7 mouse cellular contexts compared by ENCODE assay signal in genomic region chr5:24749731-24750130, GRCm38 (mm10). TPM values are rescaled to one million over a fixed set of nuclear protein-coding genes. Genes with fewer than 3 reads are reported as not detected.
DNase-seq lines count a peak whose midpoint lies in the region; ATAC-seq lines count a peak whose summit lies in the region.

No protein-coding gene starts in this region.

- WGBS in heart, embryonic 15.5 days, result 63% methylated on average over 5 of the region's 5 CpGs
- 65% methylated on average over 5 of the region's 5 CpGs for WGBS in liver, embryonic 15.5 days (ENCODE audit: insufficient replicate concordance)

- no peaks in the 10 kb centered on the region for H3K36me3 ChIP-seq in megakaryocyte, embryonic 14.5 days (replicated peaks; ENCODE audit: low read length)
- no peaks in the 10 kb centered on the region for H3K36me3 ChIP-seq in heart, embryonic 15.5 days
- H3K36me3 ChIP-seq in liver, embryonic 15.5 days (replicated peaks), result no peaks in the 10 kb centered on the region

- peak overlapping the region; percentile 89; the same call in 1 of the 2 replicates for H3K27ac ChIP-seq in heart, embryonic 15.5 days
- H3K27ac ChIP-seq in liver, embryonic 15.5 days (replicated peaks), result no peak overlapping the region

- no peaks in the 10 kb centered on the region for H3K9me3 ChIP-seq in megakaryocyte, embryonic 14.5 days
- no peaks in the 10 kb centered on the region for H3K9me3 ChIP-seq in heart, embryonic 15.5 days (replicated peaks)
- no peaks in the 10 kb centered on the region for H3K9me3 ChIP-seq in liver, embryonic 15.5 days (replicated peaks)

- H3K27me3 ChIP-seq in megakaryocyte, embryonic 14.5 days (replicated peaks), result peaks cover 33% of the 10 kb centered on the region
- no peaks in the 10 kb centered on the region for H3K27me3 ChIP-seq in heart, embryonic 15.5 days
- peaks cover 25% of the 10 kb centered on the region for H3K27me3 ChIP-seq in liver, embryonic 15.5 days

- peak overlapping the region; percentile 74 for H3K4me2 ChIP-seq in heart, embryonic 15.5 days
- peak overlapping the region; percentile 88; the same call in 1 of the 2 replicates for H3K4me2 ChIP-seq in liver, embryonic 15.5 days

- ATAC-seq in megakaryocyte, adult 5-6 weeks (ENCODE audit: poor library complexity, severe bottlenecking), result no peak
- ATAC-seq in heart, embryonic 15.5 days (replicated peaks; ENCODE audit: insufficient number of reproducible peaks, insufficient read depth, low FRiP score, low read depth), result no peak
- no peak for ATAC-seq in liver, embryonic 15.5 days (ENCODE audit: insufficient read depth)

- H3K4me3 ChIP-seq in megakaryocyte, embryonic 14.5 days (replicated peaks), result peak overlapping the region; percentile 95
- H3K4me3 ChIP-seq in heart, embryonic 15.5 days, result peak overlapping the region; percentile 53
- 0 out of 2 replicates have a peak overlapping the region, but pooled peaks have one; percentile 60 for H3K4me3 ChIP-seq in liver, embryonic 15.5 days (replicated peaks)

- DNase-seq in adrenal gland, postnatal 10 days, result no peak
- DNase-seq in adrenal gland, postnatal 36 days, result no peak
- no peak for DNase-seq in gastrocnemius, adult 8-10 months (ENCODE audit: low spot score in 2 of 2)

- peak overlapping the region; percentile 70; the same call in 1 of the 2 replicates for H3K9ac ChIP-seq in heart, embryonic 15.5 days
- H3K9ac ChIP-seq in liver, embryonic 15.5 days, result no peak overlapping the region

- peaks cover 61% of the 10 kb centered on the region for H3K4me1 ChIP-seq in megakaryocyte, embryonic 14.5 days
- H3K4me1 ChIP-seq in heart, embryonic 15.5 days (replicated peaks), result peaks cover 29% of the 10 kb centered on the region
- peaks cover 20% of the 10 kb centered on the region for H3K4me1 ChIP-seq in liver, embryonic 15.5 days (replicated peaks)

RNA-seq across cellular contexts. Expression of gene Crygn, which starts 8.1 kb away (rescaled TPM):
- not detected in 2 replicates for polyA plus RNA-seq in megakaryocyte, embryonic 14.5 days (2012; ENCODE audit: insufficient read depth, low replicate concordance)
- total RNA-seq in megakaryocyte, adult 5-6 weeks (2015), result 2.3 and 3.7 TPM in 2 replicates
- total RNA-seq in megakaryocyte, adult 5-6 weeks (2017), result not detected in 2 replicates
- polyA plus RNA-seq in heart, embryonic 15.5 days (2015; fragmentation: Nextera tagmentation; extraction: Ambion mirVana), result 2.5 TPM in 1 of 2 replicates, not detected in the other
- polyA plus RNA-seq in liver, embryonic 15.5 days (2015; fragmentation: Nextera tagmentation; extraction: Ambion mirVana), result not detected in 2 replicates
- total RNA-seq in adrenal gland, postnatal 10 days (2021), result not detected
- total RNA-seq in adrenal gland, postnatal 36 days (2021), result 1 to 10 TPM in 1 of 2 experiments, not detected in 1; 2.1 TPM
- total RNA-seq in gastrocnemius, adult 8-10 months (2022), result not detected

RNA-seq across cellular contexts. Expression of gene Wdr86, which starts 19.2 kb away (rescaled TPM):
- polyA plus RNA-seq in megakaryocyte, embryonic 14.5 days (2012; ENCODE audit: insufficient read depth, low replicate concordance), result not detected in 2 replicates
- total RNA-seq in megakaryocyte, adult 5-6 weeks (2015), result 0.18 TPM in 1 of 2 replicates, not detected in the other
- total RNA-seq in megakaryocyte, adult 5-6 weeks (2017), result 0.12 and 0.55 TPM in 2 replicates
- polyA plus RNA-seq in heart, embryonic 15.5 days (2015; fragmentation: Nextera tagmentation; extraction: Ambion mirVana), result 4.6 and 8.1 TPM in 2 replicates
- 1.1 and 1.5 TPM in 2 replicates for polyA plus RNA-seq in liver, embryonic 15.5 days (2015; fragmentation: Nextera tagmentation; extraction: Ambion mirVana)
- 1 to 10 TPM; 3.9 to 4.5 TPM for total RNA-seq in adrenal gland, postnatal 10 days (2021)
- total RNA-seq in adrenal gland, postnatal 36 days (2021), result 1 to 10 TPM; 1.1 to 3.3 TPM
- under 1 TPM in 1 of 4 experiments, not detected in 3; 0.18 TPM for total RNA-seq in gastrocnemius, adult 8-10 months (2022)
